Mouse (Mus musculus): ENCODE results near the gene Magi3. TPM values are rescaled to one million over a fixed set of nuclear protein-coding genes. Genes with fewer than 3 reads are reported as not detected.

The Magi3 gene
- 5.5 to 7.2 TPM (median 6.2 TPM) in 4 replicates for total RNA-seq (2023; ENCODE audit: inconsistent age)

GRCm38 (mm10) chr3:104220295-104220965 is at the start of gene Magi3:
Gene Magi3 (minus strand): TSS chr3:104220374.

GRCm38 (mm10) chr3:103967861-103968691 is 252.1 kb downstream of the Magi3 start, which contains the start of gene Phtf1:
Gene Phtf1 (plus strand): TSS chr3:103968110.

Data from B cell, adult (primary cell).